Mouse (Mus musculus) forebrain, embryonic 10.5 days (tissue): ENCODE measurements around the gene N4bp2l1. TPM values are rescaled to one million over a fixed set of nuclear protein-coding genes. Genes with fewer than 3 reads are reported as not detected.

Experiments
- DNase-seq: peaks from one replicate; pipeline ENCODE4 v3.0.0-alpha.2; 2017; ENCODE audit warnings: low spot score; ENCODE audit errors: extremely low spot score
- H3K27ac ChIP-seq: fragments of 300-500 bp; sonication (generic); 2 replicates; pipeline ENCODE4 v1.5.1; 2016; ENCODE audit warnings: mild to moderate bottlenecking
- H3K27me3 ChIP-seq: fragments of 300-500 bp; sonication (generic); 2 replicates; pipeline ENCODE4 v1.6.1; 2016; ENCODE audit warnings: mild to moderate bottlenecking; ENCODE audit not compliant: poor library complexity, severe bottlenecking
- H3K36me3 ChIP-seq: fragments of 300-500 bp; sonication (generic); replicated peaks from 2 replicates; pipeline ENCODE4 v1.6.1; 2016; ENCODE audit warnings: mild to moderate bottlenecking, moderate library complexity
- H3K4me1 ChIP-seq: fragments of 300-500 bp; sonication (generic); 2 replicates; pipeline ENCODE4 v1.6.1; 2016
- H3K4me3 ChIP-seq: fragments of 300-500 bp; sonication (generic); 2 replicates; pipeline ENCODE4 v1.5.1; 2016; ENCODE audit warnings: mild to moderate bottlenecking, moderate library complexity
- H3K9me3 ChIP-seq: fragments of 300-500 bp; sonication (generic); 2 replicates; pipeline ENCODE4 v1.6.1; 2016; ENCODE audit warnings: mild to moderate bottlenecking, moderate library complexity
- WGBS: fragments of 180-500 bp; shearing (Covaris S2); methylation state at CpG from one replicate; pipeline ENCODE4 v1.1.7; 2016; 5-methylcytosine and 5-hydroxymethylcytosine counted together
- polyA plus RNA-seq: library from polyadenylated mRNA; unstranded; fragments of >200 nt; fragmentation: Nextera tagmentation; extraction: Ambion mirVana; gene quantifications from 2 replicates; pipeline ENCODE4 v1.2.1, GENCODE M21; 2016

N4bp2l1 gene
- polyA plus RNA-seq, 1 experiment from 2014 or later: 2.6 TPM

DNA sequence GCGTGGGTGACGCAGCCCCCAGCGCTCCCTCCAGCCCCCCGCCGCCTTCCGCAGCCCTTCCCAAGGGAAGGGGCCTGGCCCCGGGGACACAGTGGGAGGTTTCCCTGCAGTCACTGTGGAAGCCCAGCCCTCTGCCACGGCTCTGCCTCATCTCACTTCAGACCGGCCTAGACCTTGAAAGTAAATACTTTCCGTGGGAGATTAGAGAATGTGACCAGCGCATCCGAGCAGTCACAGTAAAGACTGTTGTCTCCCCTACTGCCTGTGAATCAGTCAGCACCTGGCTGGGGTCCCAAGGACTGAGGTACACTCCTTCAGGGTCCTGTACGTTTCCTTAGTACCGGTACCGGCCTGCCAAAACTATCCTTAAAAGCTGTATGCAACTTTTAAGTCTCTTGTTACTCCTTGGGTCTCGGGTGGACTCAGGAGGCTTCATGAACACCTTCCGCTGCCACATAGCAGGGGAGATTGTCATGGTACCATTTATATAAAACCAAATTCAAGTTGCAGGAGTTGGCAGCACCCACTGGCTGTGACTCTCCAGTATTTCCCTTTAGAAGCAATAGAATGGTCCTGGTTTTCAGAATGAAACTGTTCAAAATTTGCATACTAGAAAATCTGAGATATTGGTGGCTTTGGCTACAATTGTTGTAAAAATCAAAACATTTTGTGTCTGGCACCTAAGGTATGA, 2.2 kb downstream of the N4bp2l1 start:
- no peaks in the 10 kb centered on the region for H3K36me3 ChIP-seq
- DNase-seq: no peak
- peak overlapping the region; percentile 71 for H3K27ac ChIP-seq
- H3K27me3 ChIP-seq: peaks cover 60% of the 10 kb centered on the region
- peak overlapping the region; percentile 79 for H3K4me3 ChIP-seq
- no peaks in the 10 kb centered on the region for H3K9me3 ChIP-seq
- H3K4me1 ChIP-seq: peaks cover 37% of the 10 kb centered on the region
- 6% methylated on average over 17 of the region's 17 CpGs for WGBS

DNA sequence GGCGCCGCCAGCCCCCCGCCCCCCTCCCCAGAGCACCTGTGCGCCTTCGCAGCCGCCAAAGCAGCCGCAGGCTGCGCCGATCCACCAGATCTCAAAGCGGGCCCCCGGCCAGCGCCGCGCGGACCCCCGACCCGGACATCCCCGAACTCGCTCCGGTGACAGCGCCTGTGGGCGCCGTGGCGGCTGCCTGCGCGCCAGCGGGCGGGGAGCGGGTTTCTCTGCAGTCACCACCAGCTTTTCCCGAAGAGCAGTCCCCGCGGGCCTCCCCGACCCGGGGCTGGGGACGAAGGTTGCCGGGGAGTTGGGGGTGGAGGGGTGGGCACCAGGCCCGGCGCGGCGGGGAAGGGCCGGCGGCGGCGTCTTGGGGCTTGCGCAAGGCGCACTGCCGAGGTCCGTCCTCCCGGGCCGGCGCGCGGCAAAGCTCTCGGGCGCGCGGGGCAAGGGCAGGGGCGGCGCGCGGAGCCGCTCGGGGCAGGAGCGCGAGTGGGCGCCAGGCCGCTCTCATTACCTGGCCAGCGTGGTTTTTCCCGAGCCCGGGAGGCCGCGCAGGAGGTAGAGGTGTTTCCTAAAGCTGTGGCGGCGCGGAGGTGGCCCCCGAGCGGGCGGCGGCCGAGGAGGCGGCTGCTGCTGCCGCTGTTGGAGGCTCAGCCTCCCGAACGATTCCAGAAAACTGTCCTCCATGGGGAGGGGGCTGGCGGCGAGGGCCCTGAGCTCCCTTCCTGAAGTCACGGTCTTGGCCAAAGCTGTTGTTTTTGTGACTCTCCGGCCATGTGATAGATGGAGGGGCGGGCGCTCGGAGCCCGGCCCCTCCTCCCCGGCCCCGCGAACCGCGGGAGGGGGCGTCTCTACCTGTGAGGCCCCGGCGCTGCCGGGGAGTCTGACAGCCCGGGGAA, 3.0 kb downstream of the N4bp2l1 start:
- peak overlapping the region; percentile 79 for H3K4me3 ChIP-seq
- peak; percentile 39 for DNase-seq
- H3K4me1 ChIP-seq: peaks cover 32% of the 10 kb centered on the region
- H3K36me3 ChIP-seq: no peaks in the 10 kb centered on the region
- H3K27me3 ChIP-seq: peaks cover 60% of the 10 kb centered on the region
- WGBS: under 1% methylated on average over 102 of the region's 102 CpGs
- peak overlapping the region; percentile 71 for H3K27ac ChIP-seq
- H3K9me3 ChIP-seq: no peaks in the 10 kb centered on the region

DNA sequence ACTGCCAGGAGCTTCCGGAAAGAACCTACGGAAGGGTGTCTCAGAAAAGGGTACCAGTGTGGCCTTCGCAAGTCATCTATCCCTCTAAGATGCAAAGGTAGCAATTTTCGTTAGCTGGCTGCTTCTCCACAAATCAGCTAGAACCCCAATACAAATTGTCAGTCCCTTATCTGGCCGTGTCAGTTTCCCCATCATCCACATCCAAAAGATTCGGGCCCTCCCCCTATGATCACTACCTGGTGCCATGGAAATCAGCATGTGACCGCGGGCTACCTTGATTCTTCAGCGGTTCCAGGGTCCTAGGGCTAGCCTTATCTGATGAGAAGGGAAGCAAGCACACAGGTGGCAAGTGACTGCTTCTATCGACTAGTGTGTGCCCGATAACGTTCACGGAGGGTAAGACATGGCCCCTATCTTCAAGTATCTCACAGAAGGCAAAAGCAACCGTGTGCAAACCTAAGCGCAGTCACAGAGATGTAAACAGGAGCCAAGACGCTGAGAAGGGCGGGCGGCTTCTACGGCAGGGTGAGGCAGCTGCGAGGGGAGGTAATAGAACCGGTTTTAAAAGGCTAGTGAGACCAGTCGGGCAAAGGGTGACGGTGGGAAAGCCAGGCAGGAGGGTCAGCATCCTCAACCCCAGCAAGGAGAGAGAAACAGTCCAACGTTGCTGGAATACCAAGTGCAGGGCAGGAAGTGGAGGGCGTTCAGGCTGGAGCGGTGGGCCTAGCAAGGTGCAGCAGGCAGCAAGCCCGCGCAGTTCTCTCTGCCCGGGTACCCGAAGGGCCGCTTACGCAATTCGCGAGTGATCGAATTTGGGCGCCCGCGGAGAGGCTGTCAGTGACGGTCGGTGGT, 3.9 kb downstream of the N4bp2l1 start:
- WGBS: 10% methylated on average over 40 of the region's 40 CpGs
- peak; percentile 28 for DNase-seq

DNA sequence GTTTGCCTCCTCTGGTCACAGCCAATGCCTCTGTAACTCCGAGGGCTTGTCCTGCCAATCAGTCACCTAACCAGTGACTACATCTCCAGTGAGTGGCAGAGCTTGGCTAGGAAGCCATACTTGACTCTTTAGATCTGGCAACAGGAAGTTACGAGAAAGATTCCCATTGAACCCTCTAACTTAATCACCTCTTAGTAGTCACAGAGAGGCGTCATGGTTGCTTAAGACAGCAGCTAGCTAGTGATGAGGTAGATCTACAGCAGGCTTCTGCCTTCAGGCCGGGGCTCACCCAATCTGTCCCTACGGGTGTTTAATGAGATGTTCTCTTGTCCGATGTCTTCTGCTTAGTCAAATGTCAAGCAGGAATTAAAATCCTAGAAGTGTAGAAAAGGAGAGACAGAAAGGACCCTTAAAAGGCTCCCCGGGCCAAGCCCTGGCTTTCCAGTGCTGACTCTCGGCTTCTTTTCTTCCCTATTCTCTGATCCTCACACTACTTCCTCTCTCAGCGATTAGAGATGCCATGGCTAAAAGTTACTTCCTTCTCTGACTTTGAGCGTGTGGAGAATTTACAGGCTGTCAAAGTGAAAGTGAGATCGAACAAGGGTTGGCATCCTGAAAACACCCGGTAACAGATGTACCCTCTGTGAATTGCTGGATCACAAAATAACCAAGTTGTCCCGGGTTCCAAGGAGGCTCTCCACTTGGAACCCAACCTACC, 4.6 kb downstream of the N4bp2l1 start:
- Histone ChIP-seq H3K27me3 (peaks cover 57% of the 10 kb centered on the region), H3K27ac (no peak overlapping the region), H3K36me3 (no peaks in the 10 kb centered on the region), H3K9me3 (no peaks in the 10 kb centered on the region), H3K4me1 (peaks cover 24% of the 10 kb centered on the region), H3K4me3 (peak overlapping the region; percentile 79; the same call in 1 of the 2 replicates)
- 77% methylated on average over 13 of the region's 13 CpGs for WGBS
- DNase-seq: no peak

More for the DNA sequence above, 3.9 kb downstream of the N4bp2l1 start:
- Histone ChIP-seq H3K4me3 (peak overlapping the region; percentile 79), H3K4me1 (peaks cover 24% of the 10 kb centered on the region), H3K9me3 (no peaks in the 10 kb centered on the region), H3K36me3 (no peaks in the 10 kb centered on the region), H3K27ac (peak overlapping the region; percentile 71), H3K27me3 (peaks cover 60% of the 10 kb centered on the region)

DNA sequence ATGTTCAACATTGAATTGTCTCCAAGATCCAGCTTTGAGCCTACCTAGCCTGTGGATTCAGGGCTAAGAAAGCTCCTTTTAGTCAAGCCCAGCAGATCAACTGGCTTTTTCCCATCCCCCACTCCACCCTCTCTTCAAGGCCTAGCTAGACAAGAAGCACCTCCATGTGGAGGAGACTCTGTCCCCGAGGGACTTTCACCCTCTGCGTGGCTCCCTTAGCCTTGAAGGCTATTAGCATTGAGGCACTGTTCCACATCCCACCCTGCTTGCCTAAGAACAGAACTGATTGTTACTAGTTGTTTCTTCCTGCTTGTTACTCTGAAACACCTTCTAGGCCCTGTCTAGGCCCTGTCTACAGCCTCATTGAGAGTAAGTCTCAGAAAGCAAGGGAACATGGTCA, 7.0 kb downstream of the N4bp2l1 start:
- peaks cover 19% of the 10 kb centered on the region for H3K4me1 ChIP-seq
- H3K4me3 ChIP-seq: no peak overlapping the region
- WGBS: 76% methylated on average over 2 of the region's 2 CpGs
- H3K27me3 ChIP-seq: peaks cover 33% of the 10 kb centered on the region
- no peaks in the 10 kb centered on the region for H3K9me3 ChIP-seq
- no peak for DNase-seq
- no peaks in the 10 kb centered on the region for H3K36me3 ChIP-seq
- no peak overlapping the region for H3K27ac ChIP-seq

DNA sequence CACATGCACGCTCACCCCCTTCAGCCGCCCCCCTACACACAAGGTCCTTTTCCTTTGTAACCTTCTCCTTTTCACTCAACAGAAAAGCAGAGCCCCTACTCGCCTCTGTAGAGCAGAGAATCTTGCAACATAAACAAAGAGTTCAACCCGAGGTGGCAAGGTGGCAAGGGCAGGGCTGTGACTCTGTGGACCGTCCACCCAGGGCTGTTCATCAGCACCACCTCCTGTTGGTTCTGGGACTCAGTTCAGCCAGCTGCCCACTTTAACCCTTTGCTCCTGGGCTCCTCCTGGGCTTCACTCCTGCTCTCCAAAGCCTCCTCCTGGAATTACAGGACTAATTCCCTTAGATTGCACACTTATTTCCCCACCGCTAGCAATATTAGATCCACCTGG, 12.7 kb downstream of the N4bp2l1 start:
- Histone ChIP-seq H3K4me3 (no peak overlapping the region), H3K4me1 (no peaks in the 10 kb centered on the region), H3K9me3 (no peaks in the 10 kb centered on the region), H3K27ac (no peak overlapping the region), H3K36me3 (no peaks in the 10 kb centered on the region), H3K27me3 (no peaks in the 10 kb centered on the region)
- DNase-seq: no peak
- WGBS: 69% methylated on average over 6 of the region's 6 CpGs

DNA sequence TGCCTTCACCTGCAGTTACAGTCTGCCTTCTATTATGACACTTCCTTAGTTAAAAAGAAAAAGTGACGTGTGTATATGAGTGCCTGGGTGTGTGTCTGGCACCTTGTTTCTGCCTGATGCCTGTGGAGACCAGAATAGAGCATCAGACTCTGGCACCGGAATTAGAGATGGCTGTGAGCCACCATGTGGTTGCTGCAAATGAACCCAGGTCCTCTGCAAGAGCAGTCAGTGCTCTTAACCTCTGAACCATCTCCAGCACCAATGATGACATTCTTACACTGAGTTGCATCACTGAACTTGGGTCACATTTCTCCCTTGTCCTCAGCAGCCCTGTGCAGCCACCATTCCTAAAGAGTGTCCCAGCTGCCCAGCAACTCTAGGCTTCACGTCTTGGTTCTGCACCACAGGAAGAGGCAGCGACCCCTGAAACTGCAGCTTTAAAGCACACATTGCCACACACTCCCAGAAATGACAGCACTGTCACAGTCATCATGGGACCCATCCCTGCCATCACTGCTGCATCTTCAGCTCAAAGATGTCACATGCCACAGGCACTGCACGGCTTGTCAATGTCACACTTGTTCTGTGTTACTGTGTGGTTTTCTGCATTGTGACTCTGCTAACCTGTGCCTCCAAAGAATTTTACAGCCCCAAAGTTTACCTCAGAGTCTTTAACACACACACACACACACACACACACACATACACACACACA, 13.2 kb downstream of the N4bp2l1 start:
- Histone ChIP-seq H3K36me3 (no peaks in the 10 kb centered on the region), H3K4me3 (no peak overlapping the region), H3K27me3 (no peaks in the 10 kb centered on the region), H3K9me3 (no peaks in the 10 kb centered on the region), H3K4me1 (no peaks in the 10 kb centered on the region), H3K27ac (no peak overlapping the region)
- 85% methylated on average over 5 of the region's 5 CpGs for WGBS
- DNase-seq: no peak

DNA sequence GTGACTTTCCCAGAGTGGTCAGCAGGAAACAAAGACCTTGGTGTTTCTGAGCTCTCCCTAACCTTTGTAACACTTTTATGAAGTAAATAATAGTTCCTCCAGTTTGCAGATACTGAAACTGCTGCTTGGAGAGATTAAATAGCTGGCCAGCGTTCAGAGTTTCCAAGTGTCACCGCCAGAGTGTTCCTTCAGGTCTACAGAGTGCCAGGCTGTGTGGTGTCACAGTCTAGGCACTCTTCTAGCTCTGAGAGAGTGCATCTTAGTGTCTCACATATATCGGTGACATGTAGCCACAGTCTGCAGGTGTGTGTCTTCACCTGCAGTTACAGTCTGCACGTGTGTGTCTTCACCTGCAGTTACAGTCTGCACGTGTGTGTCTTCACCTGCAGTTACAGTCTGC, 13.8 kb downstream of the N4bp2l1 start:
- no peaks in the 10 kb centered on the region for H3K4me1 ChIP-seq
- WGBS: 87% methylated on average over 5 of the region's 5 CpGs
- H3K36me3 ChIP-seq: no peaks in the 10 kb centered on the region
- no peak overlapping the region for H3K4me3 ChIP-seq
- H3K9me3 ChIP-seq: no peaks in the 10 kb centered on the region
- no peak overlapping the region for H3K27ac ChIP-seq
- DNase-seq: no peak
- H3K27me3 ChIP-seq: no peaks in the 10 kb centered on the region

DNA sequence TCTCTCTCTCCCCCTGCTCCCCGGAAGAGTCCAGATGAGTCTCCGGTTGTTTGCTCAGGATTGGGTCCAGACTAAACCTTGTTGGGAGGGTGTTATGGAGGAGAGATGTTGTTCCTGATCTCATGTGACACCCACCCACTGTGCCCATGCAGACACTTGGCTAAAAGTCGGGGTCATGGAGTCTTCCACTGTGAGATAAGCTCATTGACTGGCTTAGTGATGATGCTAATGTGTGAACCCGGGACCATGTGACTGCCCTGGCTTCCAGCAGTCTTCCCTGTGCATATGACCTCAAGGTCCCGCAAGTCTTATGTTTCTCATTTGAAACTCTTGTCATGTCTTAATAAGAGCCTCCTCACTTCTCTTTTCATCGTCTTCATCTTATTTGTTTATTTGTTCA, 15.8 kb downstream of the N4bp2l1 start:
- no peak for DNase-seq
- 75% methylated on average over 6 of the region's 6 CpGs for WGBS

DNA sequence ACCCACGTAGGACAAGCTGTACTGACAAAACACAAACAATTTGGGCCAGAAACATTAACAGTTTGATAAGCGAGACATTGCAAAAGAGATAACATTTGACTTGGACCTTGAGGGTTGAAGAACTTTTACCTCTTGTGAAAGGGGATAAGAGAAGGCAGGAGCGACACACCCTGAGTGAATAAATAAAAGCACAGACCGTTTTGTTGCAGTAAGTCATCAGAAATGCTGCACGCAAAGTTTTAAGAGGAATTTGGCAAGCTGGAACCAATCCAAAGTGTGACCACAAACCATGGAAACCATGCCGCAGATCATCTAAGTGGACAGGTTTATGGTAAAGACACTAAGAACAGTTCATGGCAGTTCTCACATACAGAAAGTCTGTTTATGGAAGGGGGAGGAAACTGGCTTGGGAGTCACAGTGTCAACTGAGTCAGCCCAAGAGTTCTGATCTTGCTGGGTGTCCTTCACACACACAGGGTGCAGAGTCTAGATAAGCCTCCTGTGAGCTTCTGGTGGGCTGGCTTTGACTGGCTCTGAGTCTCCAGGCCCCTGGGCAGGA, 18.3 kb downstream of the N4bp2l1 start:
- Histone ChIP-seq H3K4me3 (no peak overlapping the region), H3K4me1 (no peaks in the 10 kb centered on the region), H3K9me3 (no peaks in the 10 kb centered on the region), H3K27me3 (no peaks in the 10 kb centered on the region), H3K36me3 (no peaks in the 10 kb centered on the region), H3K27ac (no peak overlapping the region)
- 91% methylated on average over 6 of the region's 6 CpGs for WGBS
- no peak for DNase-seq

More for the DNA sequence above, 15.8 kb downstream of the N4bp2l1 start:
- H3K9me3 ChIP-seq: no peaks in the 10 kb centered on the region
- no peaks in the 10 kb centered on the region for H3K36me3 ChIP-seq
- no peak overlapping the region for H3K4me3 ChIP-seq
- no peaks in the 10 kb centered on the region for H3K27me3 ChIP-seq
- no peak overlapping the region for H3K27ac ChIP-seq
- no peaks in the 10 kb centered on the region for H3K4me1 ChIP-seq

DNA sequence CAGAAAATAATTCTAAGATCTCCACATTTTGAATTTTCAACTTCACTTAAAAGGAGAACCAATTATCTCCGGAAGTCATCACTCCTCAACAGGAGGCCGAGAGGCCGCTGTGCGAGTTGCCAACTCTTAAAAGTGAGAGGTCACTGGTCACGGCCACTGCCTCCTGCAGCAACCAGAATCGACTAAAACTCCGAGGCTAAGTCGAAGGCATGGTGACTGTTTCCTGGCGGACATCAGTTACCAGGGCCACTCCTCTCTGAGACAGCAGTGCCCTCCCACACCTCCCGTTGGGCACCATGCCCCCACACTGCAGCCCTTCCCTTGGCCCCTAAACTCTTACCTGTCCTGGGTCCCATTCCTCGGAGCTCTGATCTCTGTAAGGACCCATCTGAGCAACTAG, 20.2 kb downstream of the N4bp2l1 start:
- Histone ChIP-seq H3K4me3 (no peak overlapping the region), H3K36me3 (peaks cover 17% of the 10 kb centered on the region), H3K27me3 (no peaks in the 10 kb centered on the region), H3K27ac (no peak overlapping the region), H3K9me3 (no peaks in the 10 kb centered on the region), H3K4me1 (no peaks in the 10 kb centered on the region)
- no peak for DNase-seq
- 88% methylated on average over 11 of the region's 11 CpGs for WGBS
